Mouse (Mus musculus) E14TG2a.4 (cell line): Measurements from ENCODE around the gene Btnl9.
"Not testable (repeated sequence)": the region's sequence is repeated elsewhere in the genome, so short reads cannot be mapped to it uniquely, and the experiment has no call there.

Source experiments
- H3K27me3 ChIP-seq: 2 replicates; pipeline ENCODE4 v1.6.1; 2014; ENCODE audit warnings: low read length, control low read depth; ENCODE audit not compliant: insufficient read depth
- H3K36me3 ChIP-seq: 2 replicates; pipeline ENCODE4 v1.6.1; 2014; ENCODE audit warnings: low read length, control low read depth; ENCODE audit not compliant: insufficient read depth
- H3K4me1 ChIP-seq: replicated peaks from 2 replicates; pipeline ENCODE4 v1.6.1; 2014; ENCODE audit warnings: low read depth, low read length, control low read depth
- H3K4me3 ChIP-seq: replicated peaks from 2 replicates; pipeline ENCODE4 v1.5.1; 2014; ENCODE audit warnings: mild to moderate bottlenecking, low read length
- H3K9me3 ChIP-seq: 2 replicates; pipeline ENCODE4 v1.6.1; 2014; ENCODE audit warnings: low read length, control low read depth
- CTCF ChIP-seq: conservative IDR thresholded peaks from 2 replicates; pipeline ENCODE4 v1.5.1; 2014; ENCODE audit warnings: low read length
- NANOG ChIP-seq: IDR thresholded peaks from 2 replicates; pipeline ENCODE4 v1.6.1; 2014; ENCODE audit warnings: borderline replicate concordance, low read length, mixed read lengths
- POU5F1 ChIP-seq: IDR thresholded peaks from 2 replicates; pipeline ENCODE4 v1.6.1; 2014; ENCODE audit warnings: low read length, borderline replicate concordance

Btnl9 gene

GRCm38 (mm10) chr11:49205080-49205590 lies 18.2 kb upstream of the Btnl9 start:
- H3K36me3 ChIP-seq, result peaks cover 23% of the 10 kb centered on the region
- peaks cover 34% of the 10 kb centered on the region for H3K4me1 ChIP-seq
- H3K4me3 ChIP-seq, result peak overlapping the region; percentile 94
- no peak for TF ChIP-seq POU5F1
- no peak for TF ChIP-seq CTCF
- TF ChIP-seq NANOG, result no peak
- H3K9me3 ChIP-seq, result no peaks in the 10 kb centered on the region
- no peaks in the 10 kb centered on the region for H3K27me3 ChIP-seq

- peaks cover 24% of the 10 kb centered on the region for H3K36me3 ChIP-seq
- H3K4me1 ChIP-seq, result peaks cover 32% of the 10 kb centered on the region
- no peaks in the 10 kb centered on the region for H3K27me3 ChIP-seq
- H3K9me3 ChIP-seq, result peaks cover 6% of the 10 kb centered on the region; the same call in 1 of the 2 replicates
- peak overlapping the region; percentile 94 for H3K4me3 ChIP-seq
- no peak for TF ChIP-seq NANOG
- TF ChIP-seq POU5F1, result no peak
- no peak for TF ChIP-seq CTCF
Measured at GRCm38 (mm10) chr11:49203771-49204497, 17.0 kb upstream of the Btnl9 start.

DNA sequence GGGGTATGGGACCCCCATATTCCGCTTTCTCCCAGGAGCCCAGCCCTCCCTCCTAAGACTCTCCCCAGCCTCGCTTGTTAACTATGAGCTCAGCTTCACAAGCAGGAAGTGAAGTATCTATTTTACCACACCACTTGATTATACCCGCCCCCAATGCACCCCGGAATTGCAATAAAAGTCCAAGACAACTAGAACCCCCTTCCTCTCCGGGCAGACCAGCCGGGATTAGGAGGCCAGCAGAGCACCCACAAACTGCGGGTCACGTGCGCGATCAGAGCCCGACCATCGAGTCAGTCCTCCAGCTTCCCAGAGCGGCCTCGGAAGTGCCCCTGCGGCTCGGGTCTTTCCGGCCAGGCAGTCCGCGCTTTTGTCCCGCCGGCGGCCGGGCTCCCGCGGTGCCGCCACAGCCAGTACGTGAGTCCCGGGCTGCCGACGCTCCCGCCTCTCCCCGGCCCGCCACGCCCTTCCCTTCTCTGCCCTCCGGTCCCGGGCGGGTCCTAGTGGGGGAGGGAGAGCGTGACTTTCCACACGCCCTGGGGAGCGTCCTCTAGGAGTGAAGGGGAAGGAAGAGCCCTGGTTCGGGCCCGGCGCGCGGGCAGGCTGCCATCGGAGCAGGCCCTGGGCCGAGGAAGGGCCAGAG lies 16.3 kb upstream of the Btnl9 start, which contains the start of gene Zfp62:
TSS of gene Zfp62 (plus strand) at position 164 of the 640 bp plus-strand sequence.
- no peak for TF ChIP-seq POU5F1
- no peak for TF ChIP-seq CTCF
- no peak for TF ChIP-seq NANOG

DNA sequence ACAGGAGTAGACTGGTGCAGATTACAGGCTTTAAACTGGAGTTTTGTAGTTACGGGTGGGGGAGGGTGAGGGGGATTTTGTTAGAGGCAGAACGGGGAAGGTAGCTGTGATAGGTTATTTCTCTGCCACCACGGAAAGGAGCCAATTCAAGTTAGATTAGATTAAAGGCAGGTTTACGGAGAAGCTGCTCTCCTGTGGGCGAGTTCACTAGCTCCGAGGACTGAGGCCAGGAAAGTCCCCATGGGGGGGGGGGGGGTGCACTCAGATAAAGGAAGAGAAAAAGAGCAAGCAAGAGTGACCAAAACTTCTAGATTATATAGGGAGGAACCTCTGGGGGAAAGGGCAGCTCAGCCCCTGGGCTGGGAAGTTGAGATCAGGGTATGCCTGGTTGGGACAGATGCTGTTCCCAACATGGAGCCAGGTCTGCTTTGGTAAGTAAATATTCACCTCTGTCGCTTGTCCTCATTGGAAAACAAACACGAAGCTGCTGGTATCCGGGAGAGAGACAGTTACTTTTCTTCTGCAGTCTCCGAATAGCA lies 15.6 kb upstream of the Btnl9 start:
- no peaks in the 10 kb centered on the region for H3K27me3 ChIP-seq
- TF ChIP-seq NANOG (no peak), POU5F1 (no peak)
- peaks cover 24% of the 10 kb centered on the region for H3K4me1 ChIP-seq
- peaks cover 19% of the 10 kb centered on the region for H3K9me3 ChIP-seq
- H3K4me3 ChIP-seq, result peak overlapping the region; percentile 94
- H3K36me3 ChIP-seq, result peaks cover 23% of the 10 kb centered on the region

More for the DNA sequence above, 16.3 kb upstream of the Btnl9 start, which contains the start of gene Zfp62:
- no peaks in the 10 kb centered on the region for H3K27me3 ChIP-seq
- H3K36me3 ChIP-seq, result peaks cover 24% of the 10 kb centered on the region
- H3K4me3 ChIP-seq, result peak within 1 kb of the TSS; percentile 94
- H3K4me1 ChIP-seq, result peaks cover 25% of the 10 kb centered on the region
- peaks cover 12% of the 10 kb centered on the region for H3K9me3 ChIP-seq

GRCm38 (mm10) chr11:49202071-49202470 lies 15.1 kb upstream of the Btnl9 start:
- peaks cover 24% of the 10 kb centered on the region for H3K4me1 ChIP-seq
- TF ChIP-seq CTCF (no peak), NANOG (no peak), POU5F1 (no peak)
- H3K27me3 ChIP-seq, result no peaks in the 10 kb centered on the region
- H3K9me3 ChIP-seq, result peaks cover 24% of the 10 kb centered on the region
- H3K4me3 ChIP-seq, result peak overlapping the region; percentile 94
- H3K36me3 ChIP-seq, result peaks cover 20% of the 10 kb centered on the region

DNA sequence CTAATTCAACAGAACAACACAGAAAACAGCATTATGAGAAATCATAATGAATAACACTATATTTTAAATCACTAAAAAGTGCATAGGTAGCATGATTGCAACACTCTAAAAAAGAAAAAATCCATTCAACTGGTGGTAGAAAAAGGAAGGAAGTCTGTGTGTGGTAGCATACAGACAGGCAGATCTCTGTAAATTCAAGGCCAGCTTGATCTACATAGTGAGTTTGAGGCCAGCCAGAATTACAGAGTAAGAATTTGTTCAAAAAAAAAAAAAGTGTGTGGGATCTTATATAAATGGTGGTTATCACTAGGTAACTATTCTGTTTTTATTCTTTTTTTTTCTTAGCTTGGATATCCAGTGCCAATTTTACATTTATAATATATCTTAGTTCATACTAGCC lies 14.2 kb upstream of the Btnl9 start:
- peaks cover 21% of the 10 kb centered on the region for H3K4me1 ChIP-seq
- peaks cover 11% of the 10 kb centered on the region; the same call in 1 of the 2 replicates for H3K36me3 ChIP-seq
- H3K9me3 ChIP-seq, result peaks cover 29% of the 10 kb centered on the region
- H3K27me3 ChIP-seq, result no peaks in the 10 kb centered on the region
- no peak for TF ChIP-seq NANOG
- no peak for TF ChIP-seq POU5F1
- no peak for TF ChIP-seq CTCF
- H3K4me3 ChIP-seq, result no peak overlapping the region

DNA sequence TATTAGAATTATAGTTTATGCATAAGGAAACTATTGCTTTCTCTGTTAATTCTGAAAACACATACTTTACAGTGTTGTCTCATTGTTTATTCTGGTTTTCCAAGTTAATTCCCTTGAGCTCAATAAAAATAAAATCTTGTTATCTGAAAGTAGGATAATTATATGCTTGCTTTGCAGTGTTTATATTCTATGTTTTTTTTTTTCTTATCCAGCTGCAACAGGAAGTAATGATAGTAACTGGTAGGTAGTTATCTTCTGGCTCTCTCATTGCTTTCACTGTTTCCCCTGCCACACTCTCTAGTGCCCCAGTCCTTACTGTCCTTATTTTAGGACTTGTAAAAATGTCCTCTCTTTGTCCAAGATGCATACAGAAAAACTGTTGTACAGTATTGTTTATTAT lies 13.7 kb upstream of the Btnl9 start:
- TF ChIP-seq CTCF (no peak), NANOG (no peak), POU5F1 (no peak)
- Histone ChIP-seq H3K27me3 (no peaks in the 10 kb centered on the region), H3K9me3 (peaks cover 34% of the 10 kb centered on the region), H3K36me3 (peaks cover 10% of the 10 kb centered on the region; the same call in 1 of the 2 replicates), H3K4me1 (peaks cover 26% of the 10 kb centered on the region), H3K4me3 (no peak overlapping the region)

- H3K27me3 ChIP-seq, result no peaks in the 10 kb centered on the region
- H3K4me3 ChIP-seq, result no peak overlapping the region
- H3K4me1 ChIP-seq, result peaks cover 6% of the 10 kb centered on the region
- TF ChIP-seq NANOG (no peak), POU5F1 (no peak), CTCF (no peak)
- peaks cover 40% of the 10 kb centered on the region for H3K9me3 ChIP-seq
- H3K36me3 ChIP-seq, result 0 out of 2 replicates have a peak, but pooled peaks cover 4% of the 10 kb centered on the region
Measured at GRCm38 (mm10) chr11:49195819-49196322, 8.9 kb upstream of the Btnl9 start.

- H3K27me3 ChIP-seq, H3K4me3 ChIP-seq, H3K36me3 ChIP-seq, H3K4me1 ChIP-seq: not testable (repeated sequence)
- peaks cover 40% of the 10 kb centered on the region for H3K9me3 ChIP-seq
Measured at GRCm38 (mm10) chr11:49194771-49195170, 7.8 kb upstream of the Btnl9 start.
